ENCODE assay signal across 9 mouse cellular contexts in genomic region chr9:27174079-27174478, GRCm38 (mm10). TPM values are rescaled to one million over a fixed set of nuclear protein-coding genes. Genes with fewer than 3 reads are reported as not detected.
DNase-seq lines count a peak whose midpoint lies in the region; ATAC-seq and TF ChIP-seq lines count a peak whose summit lies in the region.
"Had no signal": no experiment of that assay in that cellular context is flagged by ENCODE, and none has a peak within 500 bp of the region (broad histone marks: within the 10 kb centered on the region; RNA-seq: fewer than 3 reads in every experiment).

No protein-coding gene starts in this region.

- no peak for TF ChIP-seq POLR2A in limb, embryonic 14.5 days (IDR thresholded peaks at IDR 0.05; ENCODE audit: borderline replicate concordance, extremely low read depth, insufficient read depth, insufficient read length)

- peak; percentile 85 for ATAC-seq in forebrain, embryonic 14.5 days
- peak; percentile 88 for ATAC-seq in limb, embryonic 14.5 days (ENCODE audit: low FRiP score, low read depth)
- ATAC-seq in stomach, embryonic 15.5 days (ENCODE audit: insufficient read depth, low FRiP score, low read depth): peak; percentile 63; the same call in 1 of the 2 replicates

- no peak overlapping the region for H3K4me3 ChIP-seq in forebrain, embryonic 14.5 days (ENCODE audit: low read depth, low read length)
- H3K4me3 ChIP-seq in limb, embryonic 14.5 days (replicated peaks; ENCODE audit: low read length): no peak overlapping the region
- H3K4me3 ChIP-seq in stomach, embryonic 15.5 days (replicated peaks): no peak overlapping the region

- 9% methylated on average over 5 of the region's 5 CpGs for WGBS in forebrain, embryonic 14.5 days
- 31% methylated on average over 4 of the region's 5 CpGs for WGBS in limb, embryonic 14.5 days
- 40% methylated on average over 5 of the region's 5 CpGs for WGBS in stomach, embryonic 15.5 days

- H3K9ac ChIP-seq in forebrain, embryonic 14.5 days (ENCODE audit: low read length): 0 out of 2 replicates have a peak overlapping the region, but pooled peaks have one; percentile 22
- no peak overlapping the region for H3K9ac ChIP-seq in limb, embryonic 14.5 days (ENCODE audit: low read depth, low read length, severe bottlenecking)
- H3K9ac ChIP-seq in stomach, embryonic 15.5 days: no peak overlapping the region

- H3K4me1 ChIP-seq in forebrain, embryonic 14.5 days (ENCODE audit: control insufficient read depth, insufficient read depth, low read length): peaks cover 2% of the 10 kb centered on the region; the same call in 1 of the 2 replicates
- no peaks in the 10 kb centered on the region for H3K4me1 ChIP-seq in limb, embryonic 14.5 days (ENCODE audit: control insufficient read depth, insufficient read depth, low read length)
- H3K4me1 ChIP-seq in stomach, embryonic 15.5 days: no peaks in the 10 kb centered on the region

- peak overlapping the region; percentile 34; the same call in 1 of the 2 replicates for H3K27ac ChIP-seq in forebrain, embryonic 14.5 days (ENCODE audit: low read depth, low read length)
- no peak overlapping the region for H3K27ac ChIP-seq in limb, embryonic 14.5 days (replicated peaks; ENCODE audit: low read depth, low read length)
- H3K27ac ChIP-seq in stomach, embryonic 15.5 days: no peak overlapping the region

- DNase-seq in left cerebral cortex, postnatal 4 days: peak; percentile 78
- no peak for DNase-seq in left cerebral cortex, postnatal 14 days (ENCODE audit: low spot score in 2 of 2)
- DNase-seq in forebrain, embryonic 14.5 days (ENCODE audit: low spot score): peak; percentile 83
- DNase-seq in limb, embryonic 14.5 days (ENCODE audit: low spot score): peak; percentile 52
- DNase-seq in urinary bladder, postnatal 25 days (ENCODE audit: low spot score): no peak
- DNase-seq in kidney, postnatal 10 days: no peak
- DNase-seq: right cerebral cortex, postnatal 14 days; thymus, postnatal 25 days had no signal

- intact Hi-C loops in left cerebral cortex, postnatal 4 days (cut with DNase I): no loop called here
- intact Hi-C loops in left cerebral cortex, postnatal 14 days (cut with DNase I): loop anchor here (2.0 kb wide), 1 partner anchor 67 kb away; no protein-coding TSS in a partner anchor

- H3K27me3 ChIP-seq in forebrain, embryonic 14.5 days (replicated peaks; ENCODE audit: control insufficient read depth, insufficient read depth, low read length): no peaks in the 10 kb centered on the region
- H3K27me3 ChIP-seq in limb, embryonic 14.5 days (ENCODE audit: control insufficient read depth, insufficient read depth, low read length): no peaks in the 10 kb centered on the region
- no peaks in the 10 kb centered on the region for H3K27me3 ChIP-seq in stomach, embryonic 15.5 days (replicated peaks)

- no peaks in the 10 kb centered on the region for H3K36me3 ChIP-seq in forebrain, embryonic 14.5 days (ENCODE audit: control insufficient read depth, insufficient read depth, low read length)
- no peaks in the 10 kb centered on the region for H3K36me3 ChIP-seq in limb, embryonic 14.5 days (ENCODE audit: control insufficient read depth, insufficient read depth, low read length)
- H3K36me3 ChIP-seq in stomach, embryonic 15.5 days: no peaks in the 10 kb centered on the region

- no peaks in the 10 kb centered on the region for H3K9me3 ChIP-seq in forebrain, embryonic 14.5 days (replicated peaks; ENCODE audit: control insufficient read depth, low read length)
- H3K9me3 ChIP-seq in limb, embryonic 14.5 days (ENCODE audit: control insufficient read depth, low read length): no peaks in the 10 kb centered on the region
- H3K9me3 ChIP-seq in stomach, embryonic 15.5 days: no peaks in the 10 kb centered on the region

- no peak overlapping the region for H3K4me2 ChIP-seq in forebrain, embryonic 14.5 days (ENCODE audit: low read length)
- H3K4me2 ChIP-seq in limb, embryonic 14.5 days (replicated peaks; ENCODE audit: low read depth, low read length, severe bottlenecking): no peak overlapping the region
- H3K4me2 ChIP-seq in stomach, embryonic 15.5 days: no peak overlapping the region

RNA-seq across cellular contexts. Expression of gene Jam3, which starts 18.9 kb away (rescaled TPM):
- 10 to 100 TPM; 21.6 to 22.4 TPM for total RNA-seq in left cerebral cortex, postnatal 4 days (2021)
- 10 to 100 TPM; 24.1 to 26.9 TPM for total RNA-seq in left cerebral cortex, postnatal 14 days (2021)
- 66.6 and 72.1 TPM in 2 replicates for polyA plus RNA-seq in forebrain, embryonic 14.5 days (2014; fragmentation: Nextera tagmentation; extraction: Ambion mirVana)
- polyA plus RNA-seq in limb, embryonic 14.5 days (2012; rRNA removed): 100 and 103 TPM in 2 replicates
- 110 and 112 TPM in 2 replicates for polyA plus RNA-seq in limb, embryonic 14.5 days (2014; fragmentation: Nextera tagmentation; extraction: Ambion mirVana)
- polyA plus RNA-seq in stomach, embryonic 15.5 days (2015; fragmentation: Nextera tagmentation; extraction: Ambion mirVana): 54.8 and 56.9 TPM in 2 replicates

Comparison
In these comparisons a context has a peak if more than half of its experiments do, and no peak if none do; other contexts are left out.
1. DNase-seq: peak in left cerebral cortex, postnatal 4 days (single experiment), forebrain, embryonic 14.5 days (single experiment) and limb, embryonic 14.5 days (single experiment); none in left cerebral cortex, postnatal 14 days (0 of 2), urinary bladder, postnatal 25 days (single experiment) and kidney, postnatal 10 days (single experiment).
2. Peak in every context shown above with its lines, with median percentiles within 50 percentile points of each other: ATAC-seq.